Mouse (Mus musculus): Measurements from ENCODE around the gene Col5a3. TPM values are rescaled to one million over a fixed set of nuclear protein-coding genes. Genes with fewer than 3 reads are reported as not detected.

Gene Col5a3
- polyA plus RNA-seq, 1 experiment from 2014 or later, result 4.4 TPM

- Histone ChIP-seq H3K9me3 (replicated peaks) (no peaks in the 10 kb centered on the region), H3K4me2 (no peak overlapping the region), H3K36me3 (no peaks in the 10 kb centered on the region), H3K9ac (no peak overlapping the region), H3K27ac (no peak overlapping the region), H3K27me3 (no peaks in the 10 kb centered on the region), H3K4me1 (peaks cover 7% of the 10 kb centered on the region; the same call in 1 of the 2 replicates), H3K4me3 (replicated peaks) (no peak overlapping the region)
- ATAC-seq (replicated peaks; ENCODE audit: low FRiP score), result 0 out of 2 replicates have a peak, but pooled peaks have one; percentile 24
- 56% methylated on average over 12 of the region's 12 CpGs for WGBS
These were observed 54.1 kb downstream of the Col5a3 start for GRCm38 (mm10) chr9:20760813-20761212.

GRCm38 (mm10) chr9:20758896-20759295 lies 56.0 kb downstream of the Col5a3 start:
- no peak overlapping the region for H3K9ac ChIP-seq
- ATAC-seq (replicated peaks; ENCODE audit: low FRiP score), result no peak

GRCm38 (mm10) chr9:20758243-20758642 lies 56.6 kb downstream of the Col5a3 start:
- no peak overlapping the region for H3K4me2 ChIP-seq
- H3K9ac ChIP-seq, result no peak overlapping the region
- WGBS, result 71% methylated on average over 2 of the region's 2 CpGs
- H3K9me3 ChIP-seq (replicated peaks), result no peaks in the 10 kb centered on the region
- H3K27ac ChIP-seq, result no peak overlapping the region
- H3K4me1 ChIP-seq, result peaks cover 10% of the 10 kb centered on the region
- ATAC-seq (replicated peaks; ENCODE audit: low FRiP score), result no peak
- H3K36me3 ChIP-seq, result no peaks in the 10 kb centered on the region
- H3K27me3 ChIP-seq, result no peaks in the 10 kb centered on the region
- no peak overlapping the region for H3K4me3 ChIP-seq (replicated peaks)

More at GRCm38 (mm10) chr9:20758896-20759295, 56.0 kb downstream of the Col5a3 start:
- H3K9me3 ChIP-seq (replicated peaks), result no peaks in the 10 kb centered on the region
- no peaks in the 10 kb centered on the region for H3K36me3 ChIP-seq
- H3K4me3 ChIP-seq (replicated peaks), result no peak overlapping the region
- no peaks in the 10 kb centered on the region for H3K27me3 ChIP-seq
- no peak overlapping the region for H3K27ac ChIP-seq
- no peak overlapping the region for H3K4me2 ChIP-seq
- peaks cover 10% of the 10 kb centered on the region for H3K4me1 ChIP-seq
- WGBS, result 87% methylated on average over 6 of the region's 6 CpGs

- H3K4me2 ChIP-seq, result no peak overlapping the region
- H3K9ac ChIP-seq, result no peak overlapping the region
- WGBS, result 64% methylated on average over 6 of the region's 6 CpGs
- ATAC-seq (replicated peaks; ENCODE audit: low FRiP score), result peak; percentile 37
- H3K9me3 ChIP-seq (replicated peaks), result no peaks in the 10 kb centered on the region
- no peaks in the 10 kb centered on the region for H3K36me3 ChIP-seq
- H3K27ac ChIP-seq, result no peak overlapping the region
- peaks cover 10% of the 10 kb centered on the region for H3K4me1 ChIP-seq
- no peak overlapping the region for H3K4me3 ChIP-seq (replicated peaks)
- no peaks in the 10 kb centered on the region for H3K27me3 ChIP-seq
These were observed 57.5 kb downstream of the Col5a3 start for GRCm38 (mm10) chr9:20757087-20757955.

GRCm38 (mm10) chr9:20756081-20756700 lies 58.7 kb downstream of the Col5a3 start:
- WGBS, result 84% methylated on average over 4 of the region's 4 CpGs
- no peak overlapping the region for H3K27ac ChIP-seq
- no peak for ATAC-seq (replicated peaks; ENCODE audit: low FRiP score)
- no peaks in the 10 kb centered on the region for H3K27me3 ChIP-seq
- peaks cover 9% of the 10 kb centered on the region for H3K4me1 ChIP-seq
- no peak overlapping the region for H3K4me2 ChIP-seq
- no peaks in the 10 kb centered on the region for H3K36me3 ChIP-seq
- H3K4me3 ChIP-seq (replicated peaks), result no peak overlapping the region
- H3K9me3 ChIP-seq (replicated peaks), result no peaks in the 10 kb centered on the region
- no peak overlapping the region for H3K9ac ChIP-seq

- Histone ChIP-seq H3K36me3 (no peaks in the 10 kb centered on the region), H3K4me2 (no peak overlapping the region), H3K4me1 (peaks cover 3% of the 10 kb centered on the region; the same call in 1 of the 2 replicates), H3K27me3 (no peaks in the 10 kb centered on the region), H3K27ac (no peak overlapping the region), H3K4me3 (replicated peaks) (no peak overlapping the region), H3K9ac (no peak overlapping the region), H3K9me3 (replicated peaks) (no peaks in the 10 kb centered on the region)
- 81% methylated on average over 2 of the region's 2 CpGs for WGBS
- ATAC-seq (replicated peaks; ENCODE audit: low FRiP score), result no peak
These were observed 60.5 kb downstream of the Col5a3 start for GRCm38 (mm10) chr9:20754335-20754734.

- Histone ChIP-seq H3K36me3 (no peaks in the 10 kb centered on the region), H3K9ac (no peak overlapping the region), H3K4me2 (no peak overlapping the region), H3K27ac (no peak overlapping the region), H3K9me3 (replicated peaks) (no peaks in the 10 kb centered on the region), H3K4me3 (replicated peaks) (no peak overlapping the region), H3K27me3 (peaks cover 18% of the 10 kb centered on the region), H3K4me1 (peaks cover 5% of the 10 kb centered on the region)
- 0 out of 2 replicates have a peak, but pooled peaks have one; percentile 13 for ATAC-seq (replicated peaks; ENCODE audit: low FRiP score)
- WGBS, result 57% methylated on average over 6 of the region's 6 CpGs
These were observed 63.3 kb downstream of the Col5a3 start for GRCm38 (mm10) chr9:20751477-20752029.

- Histone ChIP-seq H3K27me3 (peaks cover 42% of the 10 kb centered on the region), H3K9me3 (replicated peaks) (no peaks in the 10 kb centered on the region), H3K4me3 (replicated peaks) (no peak overlapping the region), H3K27ac (no peak overlapping the region), H3K4me1 (peaks cover 17% of the 10 kb centered on the region), H3K4me2 (no peak overlapping the region), H3K36me3 (no peaks in the 10 kb centered on the region), H3K9ac (no peak overlapping the region)
- 74% methylated on average over 5 of the region's 5 CpGs for WGBS
- ATAC-seq (replicated peaks; ENCODE audit: low FRiP score), result no peak
These were observed 65.7 kb downstream of the Col5a3 start for GRCm38 (mm10) chr9:20749213-20749612.

- Histone ChIP-seq H3K4me3 (replicated peaks) (no peak overlapping the region), H3K9me3 (replicated peaks) (no peaks in the 10 kb centered on the region), H3K4me1 (peaks cover 17% of the 10 kb centered on the region), H3K4me2 (no peak overlapping the region), H3K36me3 (no peaks in the 10 kb centered on the region), H3K27ac (no peak overlapping the region), H3K9ac (no peak overlapping the region), H3K27me3 (peaks cover 49% of the 10 kb centered on the region)
- 87% methylated on average over 3 of the region's 3 CpGs for WGBS
- no peak for ATAC-seq (replicated peaks; ENCODE audit: low FRiP score)
These were observed 66.3 kb downstream of the Col5a3 start for GRCm38 (mm10) chr9:20748540-20748939.

GRCm38 (mm10) chr9:20747682-20748081 lies 67.2 kb downstream of the Col5a3 start:
- H3K4me1 ChIP-seq, result peaks cover 17% of the 10 kb centered on the region
- H3K36me3 ChIP-seq, result no peaks in the 10 kb centered on the region
- no peak overlapping the region for H3K4me3 ChIP-seq (replicated peaks)
- H3K9ac ChIP-seq, result no peak overlapping the region
- WGBS, result 7% methylated on average over 3 of the region's 3 CpGs
- ATAC-seq (replicated peaks; ENCODE audit: low FRiP score), result no peak
- no peak overlapping the region for H3K4me2 ChIP-seq
- peaks cover 56% of the 10 kb centered on the region for H3K27me3 ChIP-seq
- no peaks in the 10 kb centered on the region for H3K9me3 ChIP-seq (replicated peaks)
- no peak overlapping the region for H3K27ac ChIP-seq

- ATAC-seq (replicated peaks; ENCODE audit: low FRiP score), result peak; percentile 72; the same call in 1 of the 2 replicates
- peaks cover 17% of the 10 kb centered on the region for H3K4me1 ChIP-seq
- peak within 1 kb of the TSS; percentile 51 for H3K4me3 ChIP-seq (replicated peaks)
- H3K4me2 ChIP-seq, result peak within 1 kb of the TSS; percentile 81
- H3K27ac ChIP-seq, result no peak within 1 kb of the TSS
- H3K36me3 ChIP-seq, result no peaks in the 10 kb centered on the region
- H3K9me3 ChIP-seq (replicated peaks), result no peaks in the 10 kb centered on the region
- 0% methylated on average over 28 of the region's 50 CpGs for WGBS
- peaks cover 68% of the 10 kb centered on the region for H3K27me3 ChIP-seq
- peak within 1 kb of the TSS; percentile 46 for H3K9ac ChIP-seq
These were observed 68.7 kb downstream of the Col5a3 start, which contains the start of gene Olfm2 for GRCm38 (mm10) chr9:20746017-20746660. TSS of gene Olfm2 (minus strand) at chr9:20746349.
